Mouse (Mus musculus): Measurements from ENCODE around the gene Cyb5b.

DNA sequence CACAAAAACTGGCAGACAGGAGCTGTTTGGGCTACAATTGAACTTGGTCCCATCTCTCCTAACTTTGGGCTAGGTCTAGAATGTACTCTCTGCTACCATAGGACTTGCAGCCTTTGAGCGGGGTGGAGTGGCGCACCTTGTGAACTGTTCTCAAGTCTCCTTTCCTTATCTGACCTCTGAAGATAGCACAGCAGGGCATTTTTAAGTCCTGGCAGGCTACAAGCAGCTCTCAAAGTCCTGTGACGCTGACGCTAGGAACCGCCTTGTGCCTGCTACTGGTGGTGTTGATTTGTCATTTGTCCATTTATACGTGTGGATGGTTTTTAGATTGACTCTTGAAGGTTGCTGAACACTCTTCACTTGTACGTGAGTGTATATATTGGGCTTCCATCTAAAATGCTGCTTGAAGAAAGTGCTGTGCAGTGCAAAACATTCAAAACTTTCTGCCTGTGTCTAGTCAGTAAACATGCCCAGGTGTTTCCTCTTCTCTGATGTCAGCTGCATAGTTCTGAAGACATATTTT lies 13.9 kb downstream of the Cyb5b start:
- no peak for TF ChIP-seq POLR2A (IDR thresholded peaks at IDR 0.05; ENCODE audit: extremely low read depth, insufficient read depth, low read length)
- TF ChIP-seq CTCF (IDR thresholded peaks at IDR 0.05; ENCODE audit: extremely low read depth, insufficient read depth, low read length) = no peak
